Mouse (Mus musculus): ENCODE data around the gene Myo10. TPM values are rescaled to one million over a fixed set of nuclear protein-coding genes. Genes with fewer than 3 reads are reported as not detected.

Gene Myo10
- total RNA-seq, 1 experiment from 2014 or later = 103 TPM

GRCm38 (mm10) chr15:25611178-25611577 is 11.1 kb upstream of the Myo10 start:
- no peak for DNase-seq

GRCm38 (mm10) chr15:25620560-25620959 is 1.8 kb upstream of the Myo10 start:
- DNase-seq = no peak

DNA sequence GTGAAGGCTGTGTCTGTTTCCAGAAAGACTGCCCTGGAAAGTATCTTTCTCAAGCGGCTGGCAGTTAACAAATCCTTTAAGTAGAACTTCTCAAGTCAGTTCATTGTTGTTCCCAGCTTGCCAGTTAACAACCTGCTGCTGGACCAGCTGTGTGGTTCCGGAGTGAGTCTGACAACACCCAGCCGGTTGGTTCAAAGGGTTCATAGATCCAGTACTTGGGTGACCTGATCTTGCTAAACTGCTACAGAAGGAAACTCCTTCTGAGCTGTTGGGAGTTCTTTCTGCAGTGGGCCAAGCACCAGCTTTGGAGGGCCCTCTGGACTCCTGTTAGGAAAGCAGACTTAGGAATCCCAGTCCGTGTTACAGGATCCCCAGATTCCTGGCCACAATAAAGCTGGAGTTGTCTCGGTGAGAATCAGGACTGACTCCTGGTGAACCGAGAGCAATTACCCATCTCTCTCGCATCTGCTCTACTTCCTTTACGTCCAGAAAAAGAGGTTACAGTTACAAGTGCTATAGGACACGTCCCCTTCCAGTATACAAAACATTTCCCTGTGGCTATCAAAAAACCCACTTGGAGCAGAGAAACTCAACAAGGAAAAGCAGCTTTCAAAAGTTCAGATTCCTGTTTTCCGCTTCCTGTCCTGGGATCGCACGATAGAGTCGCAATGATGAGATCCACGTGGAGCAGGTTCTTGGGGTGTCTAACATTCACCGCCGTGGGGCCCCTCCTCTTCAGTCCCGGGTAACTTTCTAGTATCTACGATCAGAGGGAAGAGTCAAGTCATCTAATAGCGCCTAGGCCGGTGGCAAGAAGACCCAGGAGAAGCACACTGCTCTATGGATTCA is 750 bp upstream of the Myo10 start:
- peak; percentile 23 for DNase-seq

DNA sequence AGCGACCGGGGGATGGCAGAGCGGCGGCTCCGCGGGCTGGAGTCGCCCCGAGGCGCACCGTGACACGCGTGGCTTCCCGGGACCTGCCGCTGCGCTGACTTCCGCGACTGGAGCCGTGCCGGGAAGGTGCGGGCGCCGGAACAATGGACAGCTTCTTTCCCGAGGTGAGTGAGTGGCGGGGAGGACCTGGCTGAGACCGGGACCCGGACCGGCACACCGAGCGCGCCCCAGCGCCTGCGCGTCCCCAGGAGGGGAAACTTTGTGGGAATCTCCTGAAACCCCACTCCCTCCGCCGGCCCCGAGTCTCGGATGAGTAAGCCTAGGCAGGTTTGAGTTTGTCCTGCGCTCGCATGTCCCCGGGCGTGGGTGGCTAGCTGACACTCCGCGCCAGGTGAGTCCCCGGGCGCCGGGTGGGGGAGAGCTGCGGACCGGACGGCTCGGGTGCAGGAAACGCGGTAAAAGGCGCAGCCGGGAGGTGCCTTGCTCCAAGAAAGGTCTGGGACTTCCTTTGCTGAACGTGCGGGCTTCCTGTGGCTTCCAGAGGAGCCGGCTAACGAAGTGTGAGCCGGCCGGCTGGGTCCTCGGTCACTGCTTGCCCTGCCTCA is 644 bp downstream of the Myo10 start:
- peak; percentile 74 for DNase-seq

DNA sequence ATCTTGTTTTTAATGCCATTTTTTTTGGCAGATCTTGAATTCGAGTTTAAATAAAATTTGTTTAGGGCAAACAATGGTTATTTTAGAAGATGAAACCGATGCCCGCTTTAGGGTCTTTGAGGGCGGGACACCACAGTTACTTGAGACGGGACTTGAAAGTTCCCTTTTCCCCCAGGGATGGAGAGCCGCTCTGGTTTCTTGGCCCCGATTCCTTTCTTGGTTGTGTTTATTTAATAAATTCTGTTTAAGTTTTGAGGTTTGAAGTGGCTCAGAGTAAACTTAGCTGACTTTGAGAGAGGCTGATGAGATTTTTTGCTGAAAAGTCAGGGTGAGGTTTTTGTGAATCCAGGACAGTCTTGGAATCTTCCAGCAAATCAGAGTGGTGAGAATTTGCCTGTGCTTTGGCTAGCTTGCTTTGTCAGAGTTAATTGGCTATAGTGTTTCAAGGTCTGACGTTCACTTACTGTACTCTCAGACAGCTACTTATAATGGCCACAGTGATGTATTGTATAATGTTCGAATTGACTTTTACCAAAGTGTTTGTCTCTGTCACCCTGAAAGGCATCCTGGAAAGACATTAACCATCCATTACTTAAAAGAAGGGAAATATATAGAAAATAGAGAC is 1.3 kb downstream of the Myo10 start:
- no peak for DNase-seq

DNA sequence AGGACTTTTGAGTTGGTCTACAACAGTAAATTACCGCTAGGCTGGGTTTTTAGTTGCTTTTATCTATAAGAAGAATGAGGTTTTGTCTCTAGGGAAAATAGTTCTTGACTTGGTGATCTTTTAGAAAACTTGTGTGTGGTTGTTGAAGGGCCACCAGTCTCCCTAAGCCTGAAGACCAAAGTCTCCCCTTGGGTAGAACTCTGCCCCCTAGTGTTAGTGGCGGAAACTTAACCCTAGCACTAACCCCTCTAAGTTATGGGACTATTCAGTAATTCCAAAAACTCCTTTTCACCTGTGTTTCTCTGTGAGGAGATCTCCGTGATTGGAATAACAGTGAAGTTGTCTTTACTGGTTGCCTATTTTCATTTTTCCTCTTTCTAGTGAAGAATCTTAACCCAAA is 1.9 kb downstream of the Myo10 start:
- peak; percentile 81 for DNase-seq

GRCm38 (mm10) chr15:25625471-25625870 is 3.1 kb downstream of the Myo10 start:
- DNase-seq = peak; percentile 53

- no peak for DNase-seq
Observed at GRCm38 (mm10) chr15:25627012-25627411, 4.7 kb downstream of the Myo10 start.

DNA sequence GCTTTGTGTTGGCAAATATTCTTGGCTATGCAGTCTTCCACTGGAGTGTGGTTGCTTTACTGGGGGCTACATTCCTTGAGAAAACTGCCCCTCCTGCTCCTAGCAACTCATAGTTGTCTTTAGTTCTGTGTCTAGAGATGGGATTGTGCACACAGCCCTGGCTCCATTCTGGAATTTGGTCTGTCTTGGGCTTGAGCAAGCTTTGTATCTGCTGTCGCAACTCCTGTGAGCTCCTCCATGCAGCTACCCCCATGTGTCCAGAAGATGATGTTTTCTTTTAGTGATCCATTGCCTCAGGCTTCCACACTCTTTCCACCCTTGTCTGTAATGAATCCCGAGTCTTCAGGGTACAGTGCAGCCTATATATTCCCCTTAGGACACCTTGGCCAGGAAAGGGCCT is 5.9 kb downstream of the Myo10 start:
- no peak for DNase-seq

- no peak for DNase-seq
Observed at GRCm38 (mm10) chr15:25630716-25631115, 8.4 kb downstream of the Myo10 start.

GRCm38 (mm10) chr15:25631332-25631731 is 9.0 kb downstream of the Myo10 start:
- DNase-seq = no peak

DNA sequence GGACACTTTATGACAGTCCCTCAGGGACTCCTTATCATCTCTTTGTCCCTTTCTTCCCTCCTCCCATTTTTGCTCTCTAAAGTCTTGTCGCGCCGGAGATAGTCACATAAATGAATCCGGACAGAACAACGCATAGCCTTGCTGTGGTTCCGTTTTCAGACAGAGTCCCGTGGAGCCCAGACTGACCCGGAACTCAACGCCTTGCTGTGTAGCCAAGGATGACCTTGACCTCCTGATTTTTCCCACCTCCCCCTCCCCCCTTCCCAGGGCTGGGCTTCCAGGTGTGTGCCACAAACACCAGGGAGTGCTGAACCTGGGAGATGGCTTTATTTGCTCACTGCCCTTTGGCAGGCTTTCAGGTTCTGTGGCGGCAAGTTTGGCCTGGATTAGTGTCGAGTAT is 10.6 kb downstream of the Myo10 start:
- peak; percentile 39 for DNase-seq

- peak; percentile 95 for DNase-seq
Observed at GRCm38 (mm10) chr15:25633674-25634340, 11.5 kb downstream of the Myo10 start.

- DNase-seq = peak; percentile 80
Observed at GRCm38 (mm10) chr15:25637727-25638126, 15.4 kb downstream of the Myo10 start.

DNA sequence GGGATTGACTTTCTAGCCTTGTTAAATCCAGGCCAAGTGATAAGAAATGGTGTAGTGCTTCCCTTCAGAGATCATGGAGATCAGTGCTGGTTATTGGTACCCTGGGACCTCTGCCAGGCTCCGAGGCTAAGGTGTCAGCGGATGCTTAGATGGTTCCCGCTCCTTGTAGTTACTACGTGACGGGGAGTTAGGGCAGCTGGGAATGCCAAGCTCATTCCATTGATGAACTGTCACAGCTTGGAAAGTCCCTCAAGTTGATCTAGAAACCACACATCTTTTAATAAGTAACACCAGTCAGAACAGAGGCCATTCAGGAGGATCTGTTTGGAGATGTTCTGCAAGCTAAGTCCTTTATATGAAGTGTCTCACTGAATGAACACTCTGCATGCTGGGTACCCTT is 16.9 kb downstream of the Myo10 start:
- DNase-seq = no peak

GRCm38 (mm10) chr15:25640840-25641752 is 18.8 kb downstream of the Myo10 start:
- peak; percentile 62 for DNase-seq

DNA sequence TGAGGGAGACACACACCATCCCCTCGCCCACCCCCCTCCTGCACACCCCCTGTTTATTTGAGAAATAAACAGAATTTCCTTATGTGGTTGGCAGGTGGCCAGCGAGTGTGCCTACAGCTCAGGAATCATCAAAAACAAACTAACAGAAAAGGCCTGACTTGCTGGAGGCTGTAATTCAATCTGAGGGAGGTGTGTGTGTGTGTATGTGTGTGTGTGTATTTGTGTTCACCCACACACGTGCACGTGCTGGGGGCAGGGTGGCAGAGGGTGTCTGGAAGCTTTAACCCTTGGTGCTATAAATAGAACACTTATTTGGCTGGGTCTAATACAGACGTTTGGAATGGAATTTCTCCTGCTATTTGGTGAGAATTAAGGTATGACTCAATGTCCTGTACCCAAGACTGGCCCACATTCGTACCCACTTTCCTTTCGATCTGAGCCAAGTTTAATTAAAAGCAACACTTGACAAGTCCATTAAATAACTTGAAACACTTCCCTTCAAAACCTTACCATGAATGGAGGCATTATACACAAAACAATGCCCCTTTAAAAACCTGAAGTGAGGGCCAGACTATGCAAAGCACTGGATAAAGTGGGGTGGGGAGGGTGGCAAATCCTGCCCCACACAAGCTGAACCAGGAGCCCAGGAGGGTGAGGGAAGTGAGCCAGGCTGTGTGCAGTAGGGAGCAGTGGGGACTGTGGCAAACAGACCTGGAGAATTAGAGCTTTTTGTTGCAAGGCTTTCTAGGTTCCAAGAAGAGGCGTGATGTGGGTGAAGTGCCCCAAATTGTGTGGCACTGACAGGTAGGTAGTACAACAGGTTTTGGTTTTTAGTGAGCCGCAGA is 20.1 kb downstream of the Myo10 start:
- DNase-seq = peak; percentile 15

DNA sequence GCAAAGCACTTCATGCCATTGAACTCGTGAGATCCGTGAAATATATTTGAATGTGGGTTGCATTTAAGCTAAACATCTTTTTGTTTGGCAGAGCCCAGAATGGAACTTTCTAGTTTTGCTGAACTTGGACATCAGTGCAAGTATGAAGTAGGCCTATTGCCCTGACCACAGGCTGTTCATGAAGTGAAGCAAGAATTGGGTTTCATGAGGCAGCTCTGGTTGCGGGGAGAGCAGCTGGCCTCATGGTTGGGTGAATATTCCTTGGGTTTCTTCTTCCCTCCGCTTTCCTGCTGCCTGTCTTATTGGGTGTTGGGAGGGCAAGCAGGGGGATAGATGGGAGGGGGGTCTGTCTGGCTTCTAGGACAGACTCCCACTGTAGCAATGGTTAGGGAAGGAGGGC is 23.5 kb downstream of the Myo10 start:
- DNase-seq = no peak

DNA sequence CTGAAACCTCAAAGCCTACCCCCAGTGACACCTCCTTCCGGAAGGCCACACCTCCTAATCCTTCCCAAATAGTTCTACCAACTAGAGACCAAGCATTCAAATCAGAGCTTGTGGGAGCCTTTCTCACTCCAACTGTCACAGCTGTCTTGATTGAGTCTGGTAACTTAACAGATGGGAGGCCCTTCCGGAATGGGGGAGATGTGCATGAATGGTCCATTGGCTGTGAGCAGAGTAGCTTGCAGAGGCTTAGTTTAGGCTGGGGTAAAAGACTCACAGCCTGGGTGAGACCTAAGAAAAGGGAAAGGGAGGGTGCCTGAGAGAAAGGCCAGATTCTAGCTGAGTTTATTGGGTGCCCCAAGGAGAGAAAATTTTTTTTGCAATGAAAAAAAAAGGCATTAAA is 26.0 kb downstream of the Myo10 start:
- no peak for DNase-seq

- DNase-seq = peak; percentile 35
Observed at GRCm38 (mm10) chr15:25650371-25650770, 28.0 kb downstream of the Myo10 start.

DNA sequence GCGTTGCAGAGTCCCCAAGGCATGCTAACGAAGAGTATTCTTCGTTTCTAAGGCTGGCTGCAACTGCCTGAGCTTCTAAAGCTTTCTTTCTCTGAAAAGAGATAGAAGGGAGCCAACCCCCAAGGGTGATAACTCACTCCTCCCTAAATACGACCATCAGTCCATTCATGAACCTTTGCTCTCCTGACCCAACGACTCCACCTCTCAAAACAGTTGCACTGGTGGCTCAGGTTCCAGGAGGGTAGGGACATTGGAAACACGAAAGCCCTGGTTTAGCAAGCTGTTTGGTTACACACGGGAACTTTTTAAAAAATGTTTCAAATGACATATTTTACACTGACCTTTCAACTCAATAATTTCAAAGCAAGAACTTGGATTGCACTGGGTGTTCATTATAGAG is 29.5 kb downstream of the Myo10 start:
- no peak for DNase-seq

Measured in adrenal gland, postnatal 14 days (tissue).